Mouse (Mus musculus) testis, adult 2 months (tissue): ENCODE measurements around the gene Tfe3. TPM values are rescaled to one million over a fixed set of nuclear protein-coding genes. Genes with fewer than 3 reads are reported as not detected.
"Not testable (repeated sequence)": the region's sequence is repeated elsewhere in the genome, so short reads cannot be mapped to it uniquely, and the experiment has no call there.

Experiments used
- H3K27ac ChIP-seq: fragments of 200-500 bp; 2 replicates; pipeline ENCODE4 v1.5.1; 2012; ENCODE audit warnings: low read depth, low read length; ENCODE audit not compliant: control insufficient read depth, insufficient read depth
- H3K27me3 ChIP-seq: fragments of 200-500 bp; 2 replicates; pipeline ENCODE4 v1.6.1; 2012; ENCODE audit warnings: mild to moderate bottlenecking, low read length, moderate library complexity; ENCODE audit not compliant: control insufficient read depth, insufficient read depth
- H3K36me3 ChIP-seq: fragments of 200-500 bp; 2 replicates; pipeline ENCODE4 v1.6.1; 2012; ENCODE audit warnings: mild to moderate bottlenecking, low read length; ENCODE audit not compliant: control insufficient read depth, insufficient read depth
- H3K4me1 ChIP-seq: fragments of 200-500 bp; 2 replicates; pipeline ENCODE4 v1.6.1; 2012; ENCODE audit warnings: low read length; ENCODE audit not compliant: control insufficient read depth, insufficient read depth
- H3K4me3 ChIP-seq: fragments of 200-500 bp; 2 replicates; pipeline ENCODE4 v1.5.1; 2012; ENCODE audit warnings: low read depth, mild to moderate bottlenecking, low read length, moderate library complexity, mixed read lengths; ENCODE audit not compliant: control insufficient read depth
- CTCF ChIP-seq: fragments of 200-500 bp; IDR thresholded peaks from 2 replicates; pipeline ENCODE4 v1.5.1; 2012; ENCODE audit warnings: low read depth, mild to moderate bottlenecking, inconsistent platforms, low read length, moderate library complexity; ENCODE audit not compliant: control insufficient read depth, insufficient read depth, insufficient replicate concordance
- POLR2A ChIP-seq: fragments of 200-500 bp; IDR thresholded peaks from 2 replicates; pipeline ENCODE4 v1.6.1; 2012; ENCODE audit warnings: low read depth, mild to moderate bottlenecking, inconsistent platforms, low read length, moderate library complexity; ENCODE audit not compliant: control insufficient read depth
- polyA plus RNA-seq: library from polyadenylated mRNA; depleted of rRNA; stranded (reverse); fragments of >200 nt; gene quantifications from 2 replicates; pipeline ENCODE4 v1.2.3, GENCODE M21; 2012; rRNA removed

The Tfe3 gene
- polyA plus RNA-seq: 11.9 and 14.2 TPM in 2 replicates

GRCm38 (mm10) chrX:7762137-7762920, at the start of gene Tfe3:
Gene Tfe3 (plus strand): TSS chrX:7762560.
- Histone ChIP-seq H3K36me3 (no peaks in the 10 kb centered on the region), H3K27me3 (no peaks in the 10 kb centered on the region), H3K4me3 (peak within 1 kb of the TSS; percentile 88), H3K27ac (peak within 1 kb of the TSS; percentile 51), H3K4me1 (peaks cover 7% of the 10 kb centered on the region)
- TF ChIP-seq CTCF (no peak), POLR2A (peak; percentile 38; the same call in 1 of the 2 replicates)

DNA sequence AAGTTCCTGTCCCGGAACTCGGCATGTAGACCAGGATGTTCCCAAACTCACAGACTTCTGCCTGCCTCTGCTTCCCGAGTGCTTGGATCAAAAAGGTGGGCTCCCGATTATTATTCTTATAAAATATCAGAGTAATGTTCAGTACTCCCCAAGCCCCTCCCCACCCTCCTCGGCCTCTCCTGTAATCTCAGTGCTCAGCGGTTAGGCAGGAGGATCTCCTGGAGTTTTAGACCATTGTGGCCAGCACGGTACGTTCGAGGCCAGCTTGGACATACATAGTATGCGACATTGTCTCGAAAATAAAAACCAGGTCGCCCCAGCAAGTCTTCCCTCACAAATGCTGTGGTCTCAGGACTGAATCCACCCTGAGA, 48.6 kb upstream of the Tfe3 start:
- H3K4me3 ChIP-seq, H3K27me3 ChIP-seq, H3K27ac ChIP-seq, H3K4me1 ChIP-seq, H3K36me3 ChIP-seq: not testable (repeated sequence)

GRCm38 (mm10) chrX:7714135-7714899, 48.0 kb upstream of the Tfe3 start, which contains the start of gene Wdr45:
Gene Wdr45 (plus strand): TSS chrX:7714333.
- H3K36me3 ChIP-seq, H3K4me1 ChIP-seq, H3K27me3 ChIP-seq: not testable (repeated sequence)
- H3K4me3 ChIP-seq: peak within 1 kb of the TSS; percentile 62
- peak within 1 kb of the TSS; percentile 83 for H3K27ac ChIP-seq

- H3K27me3 ChIP-seq, H3K4me3 ChIP-seq, H3K4me1 ChIP-seq, H3K36me3 ChIP-seq, H3K27ac ChIP-seq: not testable (repeated sequence)
Observed at GRCm38 (mm10) chrX:7716058-7716457, 46.3 kb upstream of the Tfe3 start.

DNA sequence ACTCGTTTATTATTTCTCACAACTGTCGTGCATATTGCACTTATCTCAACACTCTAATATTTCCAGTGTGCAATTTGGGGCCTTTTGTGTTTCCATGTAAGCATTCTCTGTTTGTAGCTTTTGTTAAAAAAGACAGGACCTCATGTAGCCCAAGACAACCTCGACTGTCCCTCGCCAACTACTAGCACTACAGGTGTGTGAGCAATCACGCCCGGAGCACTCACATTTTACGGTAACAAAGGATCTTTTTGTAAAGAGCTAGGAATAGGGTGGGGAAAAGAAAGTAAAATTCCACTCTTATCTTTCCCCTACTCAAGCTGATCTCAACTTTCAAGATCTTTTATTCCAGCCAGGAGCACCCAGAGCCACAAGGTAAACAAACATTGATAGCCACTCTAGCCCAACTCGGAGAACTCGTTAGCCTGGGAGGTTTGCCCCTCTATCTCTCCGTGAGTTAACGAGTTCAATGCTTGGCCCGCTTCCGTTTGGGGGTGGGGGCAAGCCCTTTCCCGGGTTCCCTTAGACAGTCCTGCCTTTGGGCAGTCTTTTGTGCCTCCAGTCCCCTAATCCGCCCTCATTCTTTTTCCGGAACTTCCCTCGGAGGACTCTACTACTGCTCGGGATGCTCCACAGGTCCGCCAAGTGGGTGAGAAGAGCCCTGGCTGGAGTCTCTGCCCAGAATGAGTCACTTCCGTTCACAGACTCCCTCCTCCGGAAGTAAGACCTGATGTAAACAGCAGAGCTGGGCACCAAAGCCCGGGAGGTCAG, 40.7 kb upstream of the Tfe3 start, which contains the start of gene Gm45208:
Gene Gm45208, plus strand, starts transcription at position 732 of the 768 bp plus-strand sequence.
- peak within 1 kb of the TSS; percentile 96 for H3K27ac ChIP-seq
- H3K27me3 ChIP-seq: no peaks in the 10 kb centered on the region
- no peaks in the 10 kb centered on the region for H3K36me3 ChIP-seq
- TF ChIP-seq CTCF: no peak
- no peak for TF ChIP-seq POLR2A
- no peaks in the 10 kb centered on the region; the same call in 1 of the 2 replicates for H3K4me1 ChIP-seq
- peak within 1 kb of the TSS; percentile 95 for H3K4me3 ChIP-seq

- H3K4me1 ChIP-seq: no peaks in the 10 kb centered on the region; the same call in 1 of the 2 replicates
- no peaks in the 10 kb centered on the region for H3K36me3 ChIP-seq
- H3K4me3 ChIP-seq: peak overlapping the region; percentile 95
- H3K27me3 ChIP-seq: no peaks in the 10 kb centered on the region
- H3K27ac ChIP-seq: peak overlapping the region; percentile 96; the same call in 1 of the 2 replicates
- TF ChIP-seq POLR2A (no peak), CTCF (no peak)
Observed at GRCm38 (mm10) chrX:7722282-7722611, 40.1 kb upstream of the Tfe3 start.

DNA sequence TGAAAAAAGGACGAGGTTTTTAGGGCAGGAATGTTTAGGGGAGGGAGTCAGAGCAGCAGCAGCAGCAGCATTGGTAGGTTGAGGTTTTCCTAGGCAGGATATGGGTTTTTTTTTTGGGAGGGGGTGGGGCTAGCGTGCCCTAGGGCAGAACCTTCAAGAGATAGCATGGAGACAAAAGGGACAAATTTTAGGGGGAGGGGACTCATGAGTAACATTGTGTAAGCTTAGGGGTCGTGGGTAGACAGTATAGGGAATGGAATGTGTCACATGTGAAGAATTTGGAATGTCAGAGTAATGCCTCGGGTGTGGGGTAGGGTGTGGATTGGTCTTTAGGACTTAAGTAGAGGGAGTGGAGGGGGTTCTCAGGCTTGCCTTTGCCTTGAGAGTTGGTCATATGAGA, 39.7 kb upstream of the Tfe3 start:
- TF ChIP-seq POLR2A (no peak), CTCF (no peak)
- no peak overlapping the region for H3K27ac ChIP-seq
- no peaks in the 10 kb centered on the region for H3K36me3 ChIP-seq
- no peaks in the 10 kb centered on the region for H3K27me3 ChIP-seq
- H3K4me1 ChIP-seq: no peaks in the 10 kb centered on the region; the same call in 1 of the 2 replicates
- H3K4me3 ChIP-seq: peak overlapping the region; percentile 95; the same call in 1 of the 2 replicates
